Mouse (Mus musculus): ENCODE results near the gene Prss35.

- TF ChIP-seq CTCF (IDR thresholded peaks at IDR 0.05; ENCODE audit: low read depth, low read length) (no peak), POLR2A (IDR thresholded peaks at IDR 0.05; ENCODE audit: extremely low read depth, insufficient read depth, low read length) (no peak)
These were observed 34.8 kb downstream of the Prss35 start for GRCm38 (mm10) chr9:86778212-86778611.

Data from liver, adult 2 months (tissue).